ENCODE assay signal across 7 mouse cellular contexts in genomic region chr14:123352973-123353372, GRCm38 (mm10).
A peak's percentile ranks its signal among the peaks of the same experiment; 100 is the strongest.
DNase-seq lines count a peak whose midpoint lies in the region; ATAC-seq and TF ChIP-seq lines count a peak whose summit lies in the region.

No protein-coding gene starts in this region.

- ATAC-seq in lung, embryonic 14.5 days (ENCODE audit: insufficient read depth): no peak
- peak; percentile 67; the same call in 1 of the 2 replicates for ATAC-seq in kidney, embryonic 15.5 days (replicated peaks; ENCODE audit: low FRiP score)
- ATAC-seq in midbrain, postnatal 0 days (ENCODE audit: low FRiP score): peak; percentile 70

- TF ChIP-seq CTCF in lung, embryonic 14.5 days (IDR thresholded peaks at IDR 0.05; ENCODE audit: low read depth): peak; percentile 53
- peak; percentile 83 for TF ChIP-seq CTCF in midbrain, postnatal 0 days (IDR thresholded peaks at IDR 0.05)

- H3K9ac ChIP-seq in lung, embryonic 14.5 days: no peak overlapping the region
- no peak overlapping the region for H3K9ac ChIP-seq in kidney, embryonic 15.5 days
- no peak overlapping the region for H3K9ac ChIP-seq in midbrain, postnatal 0 days (replicated peaks; ENCODE audit: low read length, poor library complexity, severe bottlenecking)

- H3K4me2 ChIP-seq in lung, embryonic 14.5 days: no peak overlapping the region
- H3K4me2 ChIP-seq in kidney, embryonic 15.5 days: no peak overlapping the region
- H3K4me2 ChIP-seq in midbrain, postnatal 0 days (ENCODE audit: low read depth, low read length, poor library complexity, severe bottlenecking): no peak overlapping the region

- H3K27me3 ChIP-seq in lung, embryonic 14.5 days (ENCODE audit: insufficient read depth, low read length): no peaks in the 10 kb centered on the region
- H3K27me3 ChIP-seq in embryonic facial prominence, embryonic 10.5 days (replicated peaks; ENCODE audit: low read depth, poor library complexity, severe bottlenecking): no peaks in the 10 kb centered on the region
- H3K27me3 ChIP-seq in kidney, embryonic 15.5 days: no peaks in the 10 kb centered on the region
- H3K27me3 ChIP-seq in midbrain, postnatal 0 days (ENCODE audit: insufficient read depth, low read length): no peaks in the 10 kb centered on the region

- 15% methylated on average over 6 of the region's 6 CpGs for WGBS in lung, embryonic 14.5 days
- WGBS in embryonic facial prominence, embryonic 10.5 days: 20% methylated on average over 6 of the region's 6 CpGs
- WGBS in kidney, embryonic 15.5 days: 12% methylated on average over 6 of the region's 6 CpGs
- 10% methylated on average over 6 of the region's 6 CpGs for WGBS in midbrain, postnatal 0 days

- H3K4me1 ChIP-seq in lung, embryonic 14.5 days (ENCODE audit: insufficient read depth): no peaks in the 10 kb centered on the region
- no peaks in the 10 kb centered on the region for H3K4me1 ChIP-seq in embryonic facial prominence, embryonic 10.5 days
- no peaks in the 10 kb centered on the region for H3K4me1 ChIP-seq in kidney, embryonic 15.5 days
- H3K4me1 ChIP-seq in midbrain, postnatal 0 days (ENCODE audit: insufficient read depth, low read length): no peaks in the 10 kb centered on the region

- no peaks in the 10 kb centered on the region for H3K36me3 ChIP-seq in lung, embryonic 14.5 days (ENCODE audit: insufficient read depth)
- H3K36me3 ChIP-seq in embryonic facial prominence, embryonic 10.5 days (replicated peaks): no peaks in the 10 kb centered on the region
- H3K36me3 ChIP-seq in kidney, embryonic 15.5 days: no peaks in the 10 kb centered on the region
- no peaks in the 10 kb centered on the region for H3K36me3 ChIP-seq in midbrain, postnatal 0 days (ENCODE audit: insufficient read depth, low read length)

- no peak overlapping the region for H3K27ac ChIP-seq in lung, embryonic 14.5 days (ENCODE audit: low read depth)
- H3K27ac ChIP-seq in embryonic facial prominence, embryonic 10.5 days (replicated peaks): no peak overlapping the region
- H3K27ac ChIP-seq in kidney, embryonic 15.5 days: no peak overlapping the region
- no peak overlapping the region for H3K27ac ChIP-seq in midbrain, postnatal 0 days (ENCODE audit: low read depth, low read length)

- no peak overlapping the region for H3K4me3 ChIP-seq in lung, embryonic 14.5 days (ENCODE audit: low read depth, low read length)
- H3K4me3 ChIP-seq in embryonic facial prominence, embryonic 10.5 days: no peak overlapping the region
- H3K4me3 ChIP-seq in kidney, embryonic 15.5 days (replicated peaks): no peak overlapping the region
- no peak overlapping the region for H3K4me3 ChIP-seq in midbrain, postnatal 0 days (ENCODE audit: low read depth, low read length)

- DNase-seq in lung, embryonic 14.5 days: peak; percentile 65
- DNase-seq in lung, postnatal 4 days: no peak
- peak; percentile 71 for DNase-seq in brain, adult 2 months (ENCODE audit: low read depth, low spot score)
- DNase-seq in embryonic facial prominence, embryonic 10.5 days (ENCODE audit: low spot score): peak; percentile 60
- peak; percentile 75 for DNase-seq in midbrain, postnatal 0 days (ENCODE audit: low spot score)
- DNase-seq in spleen, adult 18-20 months: no peak

- no peaks in the 10 kb centered on the region for H3K9me3 ChIP-seq in lung, embryonic 14.5 days (ENCODE audit: low read depth, low read length)
- H3K9me3 ChIP-seq in embryonic facial prominence, embryonic 10.5 days: no peaks in the 10 kb centered on the region
- no peaks in the 10 kb centered on the region for H3K9me3 ChIP-seq in kidney, embryonic 15.5 days (replicated peaks)
- H3K9me3 ChIP-seq in midbrain, postnatal 0 days (ENCODE audit: low read length): no peaks in the 10 kb centered on the region

Comparison
In these comparisons a context has a peak if more than half of its experiments do, and no peak if none do; other contexts are left out.
1. DNase-seq: peak in lung, embryonic 14.5 days (single experiment), brain, adult 2 months (single experiment), embryonic facial prominence, embryonic 10.5 days (single experiment) and midbrain, postnatal 0 days (single experiment); none in lung, postnatal 4 days (0 of 2) and spleen, adult 18-20 months (0 of 2).